Mouse (Mus musculus): ENCODE results near the gene Ttc27.

DNA sequence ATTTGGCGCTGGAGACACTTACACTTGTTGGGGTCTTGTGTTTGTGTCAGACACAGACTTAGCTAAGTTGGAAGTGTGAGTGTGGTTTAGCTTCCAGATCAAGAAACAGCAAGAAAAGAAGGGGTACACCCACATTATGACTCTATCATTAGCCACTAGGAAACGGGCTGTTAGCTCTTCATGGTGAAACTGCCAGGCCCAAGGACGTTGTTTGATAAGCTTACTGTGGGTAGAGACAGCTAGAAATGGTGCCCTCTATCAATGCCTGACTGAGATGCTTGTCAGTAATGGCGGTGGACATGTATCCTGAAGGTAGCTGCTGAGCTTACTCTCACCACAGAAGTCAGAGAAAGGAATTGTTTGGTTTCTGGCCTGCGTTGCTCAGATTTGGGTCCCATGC lies 146.3 kb downstream of the Ttc27 start:
- TF ChIP-seq CTCF (IDR thresholded peaks at IDR 0.05; ENCODE audit: low read depth) (no peak), EP300 (IDR thresholded peaks at IDR 0.05; ENCODE audit: low read depth) (no peak)
